Mouse (Mus musculus) C2C12 (cell line): ENCODE measurements around the gene Smim6.

ENCODE experiments used
- CTCF ChIP-seq: IDR thresholded peaks from one replicate; pipeline ENCODE4 v1.5.1; 2011; ENCODE audit not compliant: control insufficient read depth, insufficient read depth, insufficient read length
- MAX ChIP-seq: IDR thresholded peaks from one replicate; pipeline ENCODE4 v1.6.1; 2011; ENCODE audit warnings: mild to moderate bottlenecking, control low read depth
- MYOD1 ChIP-seq: IDR thresholded peaks from one replicate; pipeline ENCODE4 v1.6.1; 2011; ENCODE audit warnings: low read depth; ENCODE audit not compliant: control insufficient read depth, insufficient read length
- USF1 ChIP-seq: IDR thresholded peaks from one replicate; pipeline ENCODE4 v1.6.1; 2011; ENCODE audit warnings: low read depth, mild to moderate bottlenecking, control low read depth, moderate library complexity

DNA sequence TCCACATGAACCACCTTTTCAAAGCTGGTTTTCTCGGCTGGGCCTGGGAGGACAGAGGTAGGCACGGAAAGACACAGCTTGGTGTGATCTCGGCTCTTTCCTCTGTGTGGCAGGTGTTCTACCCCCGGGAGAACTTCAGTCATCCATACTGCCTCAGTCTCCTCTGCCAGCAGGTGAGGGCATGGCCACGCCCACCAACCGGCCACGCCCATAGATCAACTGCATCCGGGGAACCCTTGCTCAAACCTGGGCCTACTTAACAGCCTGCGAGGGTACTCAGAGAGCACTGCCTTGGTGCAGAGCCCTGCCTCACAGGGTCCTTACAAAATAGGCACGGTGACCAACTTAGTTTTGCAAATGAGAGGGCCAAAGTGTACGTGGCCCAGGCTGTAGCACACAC lies 26.5 kb upstream of the Smim6 start:
- no peak for TF ChIP-seq CTCF
- TF ChIP-seq USF1 = no peak
- no peak for TF ChIP-seq MAX
- TF ChIP-seq MYOD1 = no peak
